Mouse (Mus musculus) lung, postnatal 0 days (tissue): ENCODE data around the gene Fam124a.

ENCODE experiments used
- CTCF ChIP-seq: IDR thresholded peaks from 2 replicates; pipeline ENCODE4 v1.5.1; 2016; ENCODE audit warnings: antibody characterized with exemption, mild to moderate bottlenecking
- EP300 ChIP-seq: IDR thresholded peaks from 2 replicates; pipeline ENCODE4 v1.6.1; 2016; ENCODE audit warnings: antibody characterized with exemption, mild to moderate bottlenecking, control low read depth

GRCm38 (mm10) chr14:62622393-62622792, 66.9 kb downstream of the Fam124a start:
- TF ChIP-seq CTCF (no peak), EP300 (no peak)
